Mouse (Mus musculus): ENCODE results near the gene Scmh1. TPM values are rescaled to one million over a fixed set of nuclear protein-coding genes. Genes with fewer than 3 reads are reported as not detected.
A peak's percentile ranks its signal among the peaks of the same experiment; 100 is the strongest.
"Not testable (repeated sequence)": the region's sequence is repeated elsewhere in the genome, so short reads cannot be mapped to it uniquely, and the experiment has no call there.

Gene Scmh1
- total RNA-seq (2021), result 100 to 1,000 TPM; 110 to 118 TPM
- long read RNA-seq, partial matches to known transcripts, result 10 of 25 reads
- long read RNA-seq, other reads (novel, unspliced or antisense), result 11 of 25 reads

DNA sequence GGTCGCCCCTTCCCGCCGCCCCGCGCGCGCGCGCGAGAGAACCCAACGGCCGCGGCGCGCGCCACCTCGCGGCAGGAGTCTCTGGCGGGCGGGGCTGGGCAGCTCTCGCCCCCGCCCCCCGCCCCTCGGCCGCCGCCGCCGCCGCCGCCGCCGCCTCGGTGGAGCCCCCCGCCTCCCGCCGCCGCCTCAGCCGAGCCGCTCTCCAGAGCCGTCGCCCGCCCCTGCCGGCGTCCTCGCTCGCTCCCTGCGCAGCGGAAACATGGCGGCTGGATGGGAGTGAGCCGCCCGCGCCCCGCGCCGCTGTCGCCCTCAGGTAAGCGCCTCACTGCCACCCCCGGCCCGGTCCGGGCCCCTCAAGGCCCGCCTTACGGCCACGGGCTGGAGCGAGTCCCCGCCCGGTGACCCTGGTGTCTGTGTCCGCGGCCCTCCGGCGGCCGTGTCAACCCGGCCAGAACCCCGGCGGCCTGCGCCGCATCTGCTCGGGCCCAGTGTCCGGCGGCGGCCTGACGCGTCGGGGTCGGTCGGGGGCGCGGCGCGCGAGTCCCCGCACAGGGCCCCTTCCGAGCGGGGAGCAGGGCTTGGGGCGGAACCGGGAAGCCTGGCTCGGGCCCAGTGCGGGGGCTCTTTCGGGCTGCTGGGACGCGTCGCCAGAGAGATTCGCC lies at the start of gene Scmh1:
TSS of gene Scmh1 (plus strand) at position 138 of the 662 bp plus-strand sequence.
- DNase-seq (ENCODE audit: low spot score in 2 of 2), result peak; percentile 70 to 78

DNA sequence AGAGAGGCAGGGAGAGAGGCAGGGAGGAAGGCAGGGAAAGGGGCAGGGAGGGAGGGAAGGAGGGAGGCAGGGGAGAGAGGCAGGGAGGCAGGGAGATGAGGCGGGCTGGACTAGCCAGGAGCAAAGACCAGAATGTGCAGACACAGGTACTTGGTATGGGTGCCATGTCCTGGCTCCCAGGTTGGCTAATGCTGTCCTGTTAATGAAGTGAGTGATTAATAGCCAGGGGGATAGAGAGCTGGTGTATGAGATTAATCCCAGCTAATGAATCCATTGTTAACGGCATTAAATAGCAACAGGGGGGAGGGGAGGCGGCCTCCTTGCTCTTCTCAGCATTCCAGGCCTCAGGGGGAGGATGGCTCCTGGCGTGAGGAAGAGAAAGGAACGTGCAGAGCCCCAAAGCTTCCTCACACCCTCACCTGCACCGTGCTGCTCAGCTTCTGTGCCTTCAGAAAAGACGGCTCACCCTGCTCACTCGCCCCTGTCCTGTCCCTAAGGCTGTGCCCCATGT lies 45.0 kb upstream of the Scmh1 start:
- no peak for DNase-seq (ENCODE audit: low spot score in 2 of 2)

GRCm38 (mm10) chr4:120364729-120365128 lies 40.4 kb upstream of the Scmh1 start:
- DNase-seq (ENCODE audit: low spot score in 2 of 2), result peak in 1 of 2 experiments; percentile 37

DNA sequence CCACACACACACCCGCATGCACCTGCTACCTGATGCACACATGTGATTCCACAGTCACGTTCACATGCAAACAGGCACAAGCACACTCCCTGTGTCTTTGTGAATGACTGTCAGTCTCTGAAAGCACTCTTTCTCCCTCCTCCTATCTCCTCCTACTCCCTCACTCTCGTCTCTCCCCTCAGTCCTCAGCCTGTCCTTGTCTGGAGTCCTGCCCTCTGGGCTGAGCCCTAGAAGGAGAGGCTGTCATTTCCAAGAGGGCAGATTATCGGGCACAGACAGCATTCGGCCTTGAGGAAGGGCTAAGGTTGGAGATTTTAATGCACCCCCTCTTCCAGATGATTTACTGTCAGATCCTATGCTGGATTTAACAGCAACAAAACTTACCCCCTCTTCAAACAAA lies 39.6 kb upstream of the Scmh1 start:
- no peak for DNase-seq (ENCODE audit: low spot score in 2 of 2)

GRCm38 (mm10) chr4:120368031-120368430 lies 37.0 kb upstream of the Scmh1 start:
- DNase-seq (ENCODE audit: low spot score in 2 of 2), result no peak

- DNase-seq (ENCODE audit: low spot score in 2 of 2), result peak; percentile 77 to 84
These were observed 36.4 kb upstream of the Scmh1 start for GRCm38 (mm10) chr4:120368663-120369062.

DNA sequence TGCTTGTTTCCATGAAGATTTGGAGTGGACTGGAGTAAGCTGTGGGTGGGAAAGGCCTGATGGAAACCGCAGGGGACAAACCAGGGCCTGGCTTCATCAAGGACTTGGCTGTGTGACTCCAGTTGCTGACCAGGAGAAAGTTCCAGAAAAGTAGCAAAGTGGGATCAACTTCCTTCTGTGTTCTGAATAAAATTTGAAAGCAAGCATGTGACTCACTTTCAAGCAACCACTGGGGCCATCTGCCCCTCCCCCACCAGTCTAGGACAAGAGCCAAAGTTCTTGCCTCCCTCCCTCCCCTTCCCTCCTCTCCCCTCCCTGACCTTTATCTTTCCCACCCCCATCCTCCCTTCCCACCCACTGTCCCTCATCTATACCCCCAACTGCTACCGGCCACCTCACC lies 35.9 kb upstream of the Scmh1 start:
- peak in 1 of 2 experiments; percentile 34 for DNase-seq (ENCODE audit: low spot score in 2 of 2)

DNA sequence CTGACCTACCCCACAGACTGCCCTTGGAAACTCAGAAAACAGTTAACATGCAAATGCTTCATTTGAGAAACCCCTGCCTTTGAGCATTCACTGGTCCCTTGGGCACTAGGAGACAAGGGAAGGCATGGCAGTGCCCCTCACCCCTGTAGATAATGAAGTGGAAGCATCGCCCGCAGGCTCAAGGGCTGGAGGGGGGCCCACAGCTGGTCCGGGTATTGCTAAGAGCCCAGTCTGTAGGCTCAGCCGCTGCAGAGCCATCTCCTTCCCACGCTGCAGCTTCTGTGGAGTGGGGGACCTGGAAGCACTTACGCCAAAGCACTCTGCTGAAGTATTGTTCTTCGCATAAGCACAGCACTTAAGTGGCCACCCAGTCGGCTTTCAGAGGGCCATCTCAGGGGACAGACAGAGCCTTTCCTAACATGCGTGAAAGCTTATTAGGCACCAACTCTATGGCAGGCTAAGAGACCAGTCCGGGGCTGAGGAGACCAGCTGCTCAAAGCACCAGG lies 35.2 kb upstream of the Scmh1 start:
- peak; percentile 38 to 42 for DNase-seq (ENCODE audit: low spot score in 2 of 2)

- DNase-seq (ENCODE audit: low spot score in 2 of 2), result no peak
These were observed 32.2 kb upstream of the Scmh1 start for GRCm38 (mm10) chr4:120372838-120373237.

GRCm38 (mm10) chr4:120373813-120374212 lies 31.3 kb upstream of the Scmh1 start:
- DNase-seq (ENCODE audit: low spot score in 2 of 2), result no peak

DNA sequence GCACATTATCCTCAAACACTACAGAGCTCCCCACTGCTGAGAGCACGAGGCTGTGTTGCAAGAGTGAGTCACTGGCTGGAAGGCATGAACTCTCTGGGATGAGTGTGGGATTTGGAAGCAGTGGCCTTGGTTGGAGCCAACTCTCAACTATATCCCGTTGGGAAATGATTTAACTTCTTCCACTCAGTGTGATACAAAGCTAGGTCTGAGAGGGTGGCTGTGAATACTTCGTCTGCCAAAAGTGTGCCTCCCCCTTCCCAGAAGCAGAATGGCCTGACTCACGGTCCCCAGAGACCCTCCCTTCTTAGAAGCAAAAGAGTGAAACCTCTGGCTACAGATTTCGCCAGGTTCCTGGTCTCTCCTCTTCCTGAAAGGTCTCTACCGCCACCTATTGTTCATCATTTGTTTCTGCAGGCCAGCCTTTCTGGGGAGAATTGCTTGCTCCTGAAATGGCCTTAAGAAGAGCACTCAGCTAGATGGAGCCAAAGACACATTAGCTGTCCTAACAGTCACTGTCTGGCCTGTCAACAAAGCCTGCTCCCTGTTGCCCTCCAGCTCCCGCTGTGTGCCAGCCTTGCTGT lies 24.2 kb upstream of the Scmh1 start:
- peak; percentile 71 to 76 for DNase-seq (ENCODE audit: low spot score in 2 of 2)

- no peak for DNase-seq (ENCODE audit: low spot score in 2 of 2)
These were observed 19.6 kb upstream of the Scmh1 start for GRCm38 (mm10) chr4:120385496-120385895.

GRCm38 (mm10) chr4:120387496-120387895 lies 17.6 kb upstream of the Scmh1 start:
- DNase-seq (ENCODE audit: low spot score in 2 of 2), result peak in 1 of 2 experiments; percentile 72

DNA sequence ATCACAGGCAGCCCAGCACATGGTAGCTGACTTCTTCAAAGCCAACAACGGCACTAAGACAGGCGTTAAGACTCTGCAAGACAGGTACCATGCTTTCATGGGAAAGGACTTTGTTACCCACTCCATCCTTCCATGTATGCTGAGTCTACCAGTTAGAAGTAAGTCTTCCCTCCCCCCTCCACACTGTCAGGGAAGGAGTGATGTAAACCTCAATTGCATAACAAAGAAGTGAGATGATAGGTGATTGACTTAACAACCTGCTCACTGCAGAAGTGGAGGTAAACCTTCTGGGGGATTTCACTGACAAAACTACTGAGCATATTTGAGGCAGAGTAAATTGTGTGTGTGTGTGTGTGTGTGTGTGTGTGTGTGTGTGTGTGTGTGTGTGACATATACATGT lies 17.1 kb upstream of the Scmh1 start:
- no peak for DNase-seq (ENCODE audit: low spot score in 2 of 2)

DNA sequence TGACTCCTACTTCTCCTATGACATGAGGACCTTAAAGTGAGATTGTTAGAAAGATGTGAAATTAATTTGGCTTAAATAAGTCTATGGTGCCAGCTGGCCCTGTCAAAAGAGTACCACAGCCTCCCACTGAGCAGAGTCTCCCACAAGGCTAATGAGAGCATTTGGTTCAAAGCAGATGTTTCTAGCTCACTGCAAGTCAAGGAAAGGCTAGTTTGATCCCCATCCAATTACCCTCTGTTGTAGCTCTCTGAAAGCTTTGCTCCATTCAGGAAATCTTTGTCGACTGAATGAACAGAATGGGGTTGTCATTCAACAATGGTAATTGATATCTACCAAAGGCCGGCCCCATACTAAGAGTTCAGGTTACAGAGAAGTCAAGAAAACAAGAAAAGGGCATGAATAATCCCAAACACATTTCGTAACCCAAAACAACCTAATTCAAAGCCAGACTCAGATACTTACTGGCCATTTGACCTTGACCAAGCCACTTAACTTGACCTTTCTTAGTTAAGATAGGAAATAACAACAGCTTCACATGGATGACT lies 16.0 kb upstream of the Scmh1 start:
- DNase-seq (ENCODE audit: low spot score in 2 of 2), result no peak

DNA sequence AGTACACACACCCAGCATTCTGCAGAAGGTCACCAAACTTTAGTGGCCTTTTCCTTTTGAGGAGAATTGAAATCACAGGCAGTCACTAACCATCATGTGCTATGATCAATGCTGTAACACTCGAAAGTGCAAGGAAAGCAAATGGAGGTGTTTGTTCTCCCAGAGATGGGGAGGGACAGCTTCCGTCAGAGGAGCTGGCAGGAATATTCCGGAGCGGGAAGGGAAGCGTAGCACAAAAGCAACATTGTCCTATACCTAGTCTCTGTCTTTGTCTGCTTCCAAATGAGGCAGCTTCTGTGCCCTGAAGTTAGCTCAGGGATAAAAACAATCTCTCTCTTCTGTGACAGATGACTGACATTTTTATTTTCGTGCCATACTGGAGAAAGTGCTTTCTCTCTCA lies 15.5 kb upstream of the Scmh1 start:
- DNase-seq (ENCODE audit: low spot score in 2 of 2), result no peak

GRCm38 (mm10) chr4:120391591-120391990 lies 13.5 kb upstream of the Scmh1 start:
- DNase-seq (ENCODE audit: low spot score in 2 of 2), result no peak

DNA sequence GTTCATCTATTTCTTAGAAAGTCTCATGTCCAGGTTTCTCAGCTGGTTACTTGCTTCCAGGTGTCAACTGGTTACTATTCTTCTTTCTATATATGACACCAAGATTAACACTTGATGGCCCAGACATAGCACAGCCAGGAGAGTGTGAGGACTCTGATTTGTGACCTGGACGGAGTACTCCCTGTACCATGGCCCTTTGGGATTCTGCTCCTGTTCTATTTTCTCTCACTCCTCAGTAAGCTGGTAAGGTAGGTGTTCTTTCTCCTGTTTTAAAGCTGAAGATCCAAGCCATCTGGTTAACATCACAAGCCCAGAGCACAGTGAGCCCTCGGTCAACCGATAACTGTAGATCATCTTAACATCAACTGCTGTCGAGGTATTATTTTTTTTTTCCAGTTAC lies 12.7 kb upstream of the Scmh1 start:
- no peak for DNase-seq (ENCODE audit: low spot score in 2 of 2)

- no peak for DNase-seq (ENCODE audit: low spot score in 2 of 2)
These were observed 12.3 kb upstream of the Scmh1 start for GRCm38 (mm10) chr4:120392748-120393147.

DNA sequence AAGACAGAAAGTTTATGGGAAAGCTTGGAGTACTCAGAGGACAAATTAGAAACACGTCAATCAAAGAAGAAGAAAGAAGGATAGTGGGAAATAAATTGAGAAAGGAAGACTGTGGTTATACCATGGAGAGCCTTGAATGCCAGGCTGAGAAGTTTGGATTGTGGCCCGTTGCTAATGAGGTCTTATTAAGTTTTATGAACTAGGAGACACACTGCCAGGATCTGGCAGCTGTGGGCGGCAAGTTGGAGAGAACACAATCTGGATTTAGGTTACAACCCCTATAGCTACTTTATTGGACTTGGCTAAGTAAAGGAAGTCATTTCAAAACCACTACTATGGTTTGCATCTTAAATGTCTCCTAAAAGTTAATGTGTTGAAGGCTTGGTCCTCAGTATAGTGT lies 4.8 kb upstream of the Scmh1 start:
- DNase-seq (ENCODE audit: low spot score in 2 of 2), result no peak

DNA sequence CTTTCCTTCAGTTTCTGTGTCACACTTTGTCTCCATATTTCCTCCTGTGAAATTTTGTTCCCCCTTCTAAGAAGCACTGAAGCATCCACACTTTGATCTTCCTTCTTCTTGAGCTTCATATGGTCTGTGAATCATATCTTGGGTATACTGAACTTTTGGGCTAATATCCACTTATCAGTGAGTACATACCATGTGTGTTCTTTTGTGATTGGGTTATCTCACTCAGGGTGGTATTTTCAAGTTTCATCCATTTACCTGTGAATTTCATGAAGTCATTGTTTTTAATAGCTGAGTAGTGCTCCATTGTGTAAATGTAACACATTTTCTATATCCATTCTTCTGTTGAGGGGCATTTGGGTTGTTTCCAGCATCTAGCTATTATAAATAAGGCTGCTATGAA lies 3.0 kb upstream of the Scmh1 start:
- DNase-seq (ENCODE audit: low spot score in 2 of 2), result not testable (repeated sequence)

DNA sequence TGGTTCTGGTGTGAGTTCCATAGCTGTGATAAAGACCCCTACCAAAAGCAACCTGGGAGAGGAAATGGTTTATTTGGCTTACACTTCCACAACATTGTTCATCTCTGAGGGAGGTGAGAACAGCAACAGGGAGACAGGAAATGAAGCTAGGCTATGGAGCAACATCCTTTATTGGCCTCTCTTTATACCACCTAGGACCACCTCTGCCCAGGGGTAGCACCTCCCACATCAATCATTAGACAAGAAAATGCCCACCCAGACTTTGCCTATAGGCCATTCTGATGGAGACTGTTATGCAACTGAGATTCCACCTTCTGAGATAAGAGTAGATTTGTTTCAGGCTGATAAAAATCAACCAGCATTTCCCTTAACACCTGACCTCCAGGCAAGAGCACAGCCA lies 834 bp upstream of the Scmh1 start:
- no peak for DNase-seq (ENCODE audit: low spot score in 2 of 2)

Measured in layer of hippocampus, postnatal 10 days (tissue).